Mouse (Mus musculus): ENCODE results near the gene Rtkn. TPM values are rescaled to one million over a fixed set of nuclear protein-coding genes. Genes with fewer than 3 reads are reported as not detected.

The Rtkn gene
- 20.0 and 32.4 TPM in 2 replicates for total RNA-seq (2012; rRNA removed)

- in situ Hi-C loops (cut with MboI; ENCODE audit: low sequenced_read_pairs in 2 of 2, unreplicated experiment in 2 of 2) = no loop called here
- H3K9me3 ChIP-seq (ENCODE audit: control insufficient read depth, insufficient read depth, low read depth, low read length) = no peaks in the 10 kb centered on the region
- H3K4me3 ChIP-seq (ENCODE audit: insufficient read depth in 1 of 2, low read depth in 1 of 2, low read length in 2 of 2, poor library complexity in 1 of 2, severe bottlenecking in 1 of 2) = peak within 1 kb of the TSS; percentile 26 to 54; a peak in 3 of 4 replicates
- no peak within 1 kb of the TSS for H3K27ac ChIP-seq (ENCODE audit: insufficient read depth, low read depth, low read length, poor library complexity, severe bottlenecking)
- H3K36me3 ChIP-seq (ENCODE audit: control insufficient read depth, insufficient read depth, low read length, poor library complexity, severe bottlenecking) = no peaks in the 10 kb centered on the region
- H3K4me1 ChIP-seq (ENCODE audit: control insufficient read depth in 2 of 2, insufficient read depth in 2 of 2, low read length in 2 of 2, poor library complexity in 1 of 2) = peaks cover 3 to 10% of the 10 kb centered on the region in 2 experiments; a peak in 2 of 4 replicates
- H3K9ac ChIP-seq (ENCODE audit: insufficient read depth, low read depth, low read length, poor library complexity, severe bottlenecking) = no peak within 1 kb of the TSS
- TF ChIP-seq ZNF384 (IDR thresholded peaks at IDR 0.05; ENCODE audit: low read depth, low read length) = no peak
- TF ChIP-seq ZC3H11A (IDR thresholded peaks at IDR 0.05; ENCODE audit: borderline replicate concordance, low read depth, low read length) = no peak
- TF ChIP-seq HCFC1 (IDR thresholded peaks at IDR 0.05; ENCODE audit: borderline replicate concordance, insufficient read depth, low read length) = no peak
- no peak for TF ChIP-seq CHD2 (IDR thresholded peaks at IDR 0.05; ENCODE audit: low read depth, low read length)
- TF ChIP-seq MAFK (IDR thresholded peaks at IDR 0.05; ENCODE audit: insufficient read depth, low read depth, low read length) = no peak
- no peak for DNase-seq (ENCODE audit: low read depth, low spot score)
These were observed at the start of gene Rtkn for GRCm38 (mm10) chr6:83134951-83135513. Rtkn (plus strand) TSS chr6:83135463.

- peak within 1 kb of the TSS; percentile 42; the same call in 1 of the 2 replicates for H3K9ac ChIP-seq (ENCODE audit: insufficient read depth, low read depth, low read length, poor library complexity, severe bottlenecking)
- H3K4me1 ChIP-seq (ENCODE audit: control insufficient read depth in 2 of 2, insufficient read depth in 2 of 2, low read length in 2 of 2, poor library complexity in 1 of 2) = peaks cover 0 to 2% of the 10 kb centered on the region in 2 experiments; a peak in 1 of 4 replicates
- H3K27ac ChIP-seq (ENCODE audit: insufficient read depth, low read depth, low read length, poor library complexity, severe bottlenecking) = no peak within 1 kb of the TSS
- TF ChIP-seq HCFC1 (IDR thresholded peaks at IDR 0.05; ENCODE audit: borderline replicate concordance, insufficient read depth, low read length) (no peak), ZNF384 (IDR thresholded peaks at IDR 0.05; ENCODE audit: low read depth, low read length) (no peak), CHD2 (IDR thresholded peaks at IDR 0.05; ENCODE audit: low read depth, low read length) (no peak), ZC3H11A (IDR thresholded peaks at IDR 0.05; ENCODE audit: borderline replicate concordance, low read depth, low read length) (no peak), MAFK (IDR thresholded peaks at IDR 0.05; ENCODE audit: insufficient read depth, low read depth, low read length) (no peak)
- peak within 1 kb of the TSS; percentile 48 to 61 for H3K4me3 ChIP-seq (ENCODE audit: insufficient read depth in 1 of 2, low read depth in 1 of 2, low read length in 2 of 2, poor library complexity in 1 of 2, severe bottlenecking in 1 of 2)
- DNase-seq (ENCODE audit: low read depth, low spot score) = no peak
- H3K36me3 ChIP-seq (ENCODE audit: control insufficient read depth, insufficient read depth, low read length, poor library complexity, severe bottlenecking) = no peaks in the 10 kb centered on the region; the same call in 1 of the 2 replicates
- in situ Hi-C loops (cut with MboI; ENCODE audit: low sequenced_read_pairs in 2 of 2, unreplicated experiment in 2 of 2) = no loop called here
- H3K9me3 ChIP-seq (ENCODE audit: control insufficient read depth, insufficient read depth, low read depth, low read length) = no peaks in the 10 kb centered on the region
These were observed 48.9 kb upstream of the Rtkn start, which contains the start of gene Lbx2 for GRCm38 (mm10) chr6:83086121-83087035. Lbx2 (plus strand) TSS chr6:83086367.

- Histone ChIP-seq H3K4me3 (ENCODE audit: insufficient read depth in 1 of 2, low read depth in 1 of 2, low read length in 2 of 2, poor library complexity in 1 of 2, severe bottlenecking in 1 of 2) (peak overlapping the region; percentile 37 to 61; a peak in 3 of 4 replicates), H3K27ac (ENCODE audit: insufficient read depth, low read depth, low read length, poor library complexity, severe bottlenecking) (no peak overlapping the region), H3K36me3 (ENCODE audit: control insufficient read depth, insufficient read depth, low read length, poor library complexity, severe bottlenecking) (no peaks in the 10 kb centered on the region), H3K9ac (ENCODE audit: insufficient read depth, low read depth, low read length, poor library complexity, severe bottlenecking) (no peak overlapping the region), H3K9me3 (ENCODE audit: control insufficient read depth, insufficient read depth, low read depth, low read length) (no peaks in the 10 kb centered on the region), H3K4me1 (ENCODE audit: control insufficient read depth in 2 of 2, insufficient read depth in 2 of 2, low read length in 2 of 2, poor library complexity in 1 of 2) (peaks cover 0 to 2% of the 10 kb centered on the region in 2 experiments; a peak in 1 of 4 replicates)
- TF ChIP-seq MAFK (IDR thresholded peaks at IDR 0.05; ENCODE audit: insufficient read depth, low read depth, low read length) = no peak
- no peak for TF ChIP-seq CHD2 (IDR thresholded peaks at IDR 0.05; ENCODE audit: low read depth, low read length)
- no peak for TF ChIP-seq ZNF384 (IDR thresholded peaks at IDR 0.05; ENCODE audit: low read depth, low read length)
- TF ChIP-seq HCFC1 (IDR thresholded peaks at IDR 0.05; ENCODE audit: borderline replicate concordance, insufficient read depth, low read length) = no peak
- TF ChIP-seq ZC3H11A (IDR thresholded peaks at IDR 0.05; ENCODE audit: borderline replicate concordance, low read depth, low read length) = no peak
- no peak for DNase-seq (ENCODE audit: low read depth, low spot score)
- in situ Hi-C loops (cut with MboI; ENCODE audit: low sequenced_read_pairs in 2 of 2, unreplicated experiment in 2 of 2) = no loop called here
These were observed 47.9 kb upstream of the Rtkn start for GRCm38 (mm10) chr6:83087205-83087925.

GRCm38 (mm10) chr6:83087926-83088260 is 47.4 kb upstream of the Rtkn start:
- no peak for TF ChIP-seq ZNF384 (IDR thresholded peaks at IDR 0.05; ENCODE audit: low read depth, low read length)
- TF ChIP-seq MAFK (IDR thresholded peaks at IDR 0.05; ENCODE audit: insufficient read depth, low read depth, low read length) = no peak
- TF ChIP-seq CHD2 (IDR thresholded peaks at IDR 0.05; ENCODE audit: low read depth, low read length) = no peak
- no peak for TF ChIP-seq HCFC1 (IDR thresholded peaks at IDR 0.05; ENCODE audit: borderline replicate concordance, insufficient read depth, low read length)
- Histone ChIP-seq H3K36me3 (ENCODE audit: control insufficient read depth, insufficient read depth, low read length, poor library complexity, severe bottlenecking) (no peaks in the 10 kb centered on the region), H3K4me1 (ENCODE audit: control insufficient read depth in 2 of 2, insufficient read depth in 2 of 2, low read length in 2 of 2, poor library complexity in 1 of 2) (peaks cover 0 to 2% of the 10 kb centered on the region in 2 experiments; a peak in 1 of 4 replicates), H3K27ac (ENCODE audit: insufficient read depth, low read depth, low read length, poor library complexity, severe bottlenecking) (no peak overlapping the region), H3K9ac (ENCODE audit: insufficient read depth, low read depth, low read length, poor library complexity, severe bottlenecking) (no peak overlapping the region), H3K9me3 (ENCODE audit: control insufficient read depth, insufficient read depth, low read depth, low read length) (no peaks in the 10 kb centered on the region), H3K4me3 (ENCODE audit: insufficient read depth in 1 of 2, low read depth in 1 of 2, low read length in 2 of 2, poor library complexity in 1 of 2, severe bottlenecking in 1 of 2) (peak overlapping the region; percentile 37 to 61; a peak in 3 of 4 replicates)
- in situ Hi-C loops (cut with MboI; ENCODE audit: low sequenced_read_pairs in 2 of 2, unreplicated experiment in 2 of 2) = no loop called here
- DNase-seq (ENCODE audit: low read depth, low spot score) = no peak

Measured in ES-E14 (cell line).